Mouse (Mus musculus) lung, postnatal 0 days (tissue): ENCODE measurements around the gene Zfp747. TPM values are rescaled to one million over a fixed set of nuclear protein-coding genes. Genes with fewer than 3 reads are reported as not detected.
A peak's percentile ranks its signal among the peaks of the same experiment; 100 is the strongest.
"Not testable (repeated sequence)": the region's sequence is repeated elsewhere in the genome, so short reads cannot be mapped to it uniquely, and the experiment has no call there.

Experiments used
- ATAC-seq: fragments of 200-750 bp; cut with Nextera tagmentation; 2 replicates; pipeline ENCODE4 v1.8.0; 2017; ENCODE audit warnings: moderate library complexity
- DNase-seq: peaks from one replicate; pipeline ENCODE4 v3.0.0-alpha.2; 2016; ENCODE audit warnings: low spot score
- H3K27ac ChIP-seq: fragments of 300-500 bp; sonication (generic); 2 replicates; pipeline ENCODE4 v1.5.1; 2014; ENCODE audit warnings: antibody characterized with exemption, mild to moderate bottlenecking, low read length, mixed read lengths
- H3K27me3 ChIP-seq: fragments of 300-500 bp; sonication (generic); replicated peaks from 2 replicates; pipeline ENCODE4 v1.6.1; 2014; ENCODE audit warnings: low read length, mixed read lengths; ENCODE audit not compliant: insufficient read depth
- H3K36me3 ChIP-seq: fragments of 300-500 bp; sonication (generic); 2 replicates; pipeline ENCODE4 v1.6.1; 2014; ENCODE audit warnings: low read length, mixed read lengths; ENCODE audit not compliant: insufficient read depth
- H3K4me1 ChIP-seq: fragments of 300-500 bp; sonication (generic); 2 replicates; pipeline ENCODE4 v1.6.1; 2014; ENCODE audit warnings: antibody characterized with exemption, low read depth, low read length, mixed read lengths; ENCODE audit not compliant: insufficient read depth
- H3K4me2 ChIP-seq: fragments of 300-500 bp; sonication (generic); replicated peaks from 2 replicates; pipeline ENCODE4 v1.6.1; 2014; ENCODE audit warnings: low read depth, mild to moderate bottlenecking, low read length, moderate library complexity, mixed read lengths
- H3K4me3 ChIP-seq: fragments of 300-500 bp; sonication (generic); 2 replicates; pipeline ENCODE4 v1.5.1; 2014; ENCODE audit warnings: low read depth, low read length
- H3K9ac ChIP-seq: fragments of 300-500 bp; sonication (generic); replicated peaks from 2 replicates; pipeline ENCODE4 v1.6.1; 2014; ENCODE audit warnings: low read depth, mild to moderate bottlenecking
- H3K9me3 ChIP-seq: fragments of 300-500 bp; sonication (generic); 2 replicates; pipeline ENCODE4 v1.6.1; 2016; ENCODE audit warnings: low read length, mixed read lengths
- CTCF ChIP-seq: IDR thresholded peaks from 2 replicates; pipeline ENCODE4 v1.5.1; 2016; ENCODE audit warnings: antibody characterized with exemption, mild to moderate bottlenecking
- EP300 ChIP-seq: IDR thresholded peaks from 2 replicates; pipeline ENCODE4 v1.6.1; 2016; ENCODE audit warnings: antibody characterized with exemption, mild to moderate bottlenecking, control low read depth
- WGBS: fragments of 180-500 bp; shearing (Covaris S2); extraction: QIAGEN DNeasy Blood & Tissue Kit; methylation state at CpG from one replicate; pipeline ENCODE4 v1.1.7; 2014; 5-methylcytosine and 5-hydroxymethylcytosine counted together
- polyA plus RNA-seq: library from polyadenylated mRNA; unstranded; fragments of >200 nt; fragmentation: Nextera tagmentation; extraction: Ambion mirVana; gene quantifications from 2 replicates; pipeline ENCODE4 v1.2.1, GENCODE M21; 2015

The Zfp747 gene
- polyA plus RNA-seq, result 7.3 and 7.9 TPM in 2 replicates

DNA sequence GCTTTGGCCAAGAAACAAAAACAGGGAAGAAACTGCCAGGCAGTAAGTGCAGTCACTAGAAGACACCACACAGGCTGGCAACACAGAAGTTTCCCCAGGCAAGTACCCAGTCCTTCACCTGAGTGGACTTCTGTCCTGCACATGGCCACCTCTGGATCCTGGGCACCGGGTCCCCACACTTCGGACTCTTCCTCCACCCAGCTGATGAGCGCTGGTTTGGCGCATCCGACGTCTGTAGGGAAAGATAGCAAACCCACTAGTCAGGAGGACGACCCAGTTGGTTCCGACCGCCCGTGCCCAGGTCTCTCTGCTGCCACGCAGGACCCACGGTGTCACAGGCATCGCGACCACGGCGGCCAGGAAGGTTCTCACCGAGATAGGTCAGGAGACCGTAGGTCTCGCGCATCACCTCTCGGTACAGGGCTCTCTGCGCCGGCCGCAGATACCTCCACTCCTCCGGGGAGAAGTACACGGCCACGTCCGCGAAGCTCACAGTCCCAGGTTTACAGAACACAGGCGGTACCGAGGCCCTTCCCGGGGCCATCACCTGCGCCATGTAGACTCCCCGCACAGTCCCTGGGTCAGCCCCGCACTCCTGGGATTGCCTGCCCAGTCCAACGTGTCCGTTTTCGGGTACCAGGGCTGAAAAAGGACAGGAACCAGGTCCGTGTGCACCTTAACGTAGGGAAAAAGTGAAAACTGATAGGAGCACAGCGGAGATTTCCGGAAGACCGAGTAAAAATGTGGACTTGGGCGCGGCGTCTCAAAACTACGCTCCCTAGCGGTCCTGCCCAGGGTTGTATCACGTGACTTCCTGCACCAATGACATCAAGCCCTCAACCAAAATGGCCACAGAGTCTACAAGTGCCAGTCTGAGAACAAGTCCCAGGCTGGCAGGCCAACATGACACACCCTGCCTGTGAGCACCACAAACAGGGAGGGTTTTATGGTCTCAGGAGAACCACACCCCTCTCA, at the start of gene Zfp747:
Zfp747 (minus strand) TSS at position 780 of the 975 bp plus-strand sequence.
- H3K36me3 ChIP-seq, H3K9me3 ChIP-seq, H3K27me3 ChIP-seq, H3K4me1 ChIP-seq: not testable (repeated sequence)
- peak; percentile 81 for TF ChIP-seq CTCF
- peak; percentile 98 for DNase-seq
- Histone ChIP-seq H3K4me3 (peak within 1 kb of the TSS; percentile 65), H3K27ac (peak within 1 kb of the TSS; percentile 79), H3K9ac (peak within 1 kb of the TSS; percentile 70), H3K4me2 (peak within 1 kb of the TSS; percentile 72)
- WGBS, result 1% methylated on average over 47 of the region's 49 CpGs
- peak; percentile 99 for ATAC-seq

DNA sequence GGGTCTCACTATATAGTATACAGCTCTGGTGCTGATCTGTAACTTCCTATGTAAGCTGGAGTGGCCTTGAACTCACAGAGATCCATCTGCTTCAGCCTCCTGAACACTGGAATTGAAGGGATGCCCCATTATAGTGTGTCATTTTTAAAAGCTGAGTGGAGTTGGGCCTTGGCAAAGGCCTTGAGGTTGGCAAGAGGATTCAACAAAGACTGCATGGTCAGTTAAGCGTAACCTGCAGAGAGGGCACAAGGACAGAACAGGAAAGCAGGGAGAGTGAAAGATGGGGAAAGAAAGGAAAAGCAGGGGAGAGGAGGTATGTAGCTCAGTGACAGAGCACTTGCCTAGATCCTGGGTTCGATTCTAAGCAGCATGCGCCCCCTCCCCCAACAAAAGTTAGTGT, 49.4 kb upstream of the Zfp747 start:
- peaks cover 4% of the 10 kb centered on the region; the same call in 1 of the 2 replicates for H3K4me1 ChIP-seq
- 78% methylated on average over 3 of the region's 3 CpGs for WGBS
- TF ChIP-seq EP300, result no peak
- TF ChIP-seq CTCF, result no peak
- DNase-seq (no peak), ATAC-seq (no peak)
- H3K36me3 ChIP-seq, result no peaks in the 10 kb centered on the region
- no peak overlapping the region for H3K27ac ChIP-seq
- no peak overlapping the region for H3K9ac ChIP-seq
- H3K4me2 ChIP-seq, result no peak overlapping the region
- no peak overlapping the region for H3K4me3 ChIP-seq
- no peaks in the 10 kb centered on the region for H3K9me3 ChIP-seq
- H3K27me3 ChIP-seq, result 0 out of 2 replicates have a peak, but pooled peaks cover 3% of the 10 kb centered on the region

DNA sequence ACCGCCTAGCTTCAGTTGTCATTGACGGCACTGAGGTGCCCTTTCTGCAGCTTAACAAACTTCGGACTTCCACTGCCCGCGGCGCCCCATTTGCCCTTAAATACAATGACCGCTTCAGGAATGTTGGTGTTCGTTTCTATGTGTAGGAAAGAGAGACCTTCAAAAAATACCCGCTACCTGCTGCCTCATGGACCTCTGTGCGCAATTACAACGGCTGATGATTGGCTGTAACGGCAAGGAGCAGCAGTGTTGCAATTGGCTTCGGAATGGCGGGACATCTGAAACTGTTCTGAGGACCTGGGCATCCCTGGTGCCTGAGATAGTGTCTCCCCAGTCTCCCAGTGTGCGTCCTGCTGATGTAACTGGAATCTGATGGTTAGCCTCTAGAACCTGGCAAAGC, 46.4 kb upstream of the Zfp747 start:
- Histone ChIP-seq H3K27ac (no peak overlapping the region), H3K4me1 (peaks cover 4% of the 10 kb centered on the region; the same call in 1 of the 2 replicates), H3K4me3 (peak overlapping the region; percentile 66), H3K9me3 (no peaks in the 10 kb centered on the region), H3K36me3 (0 out of 2 replicates have a peak, but pooled peaks cover 5% of the 10 kb centered on the region), H3K27me3 (0 out of 2 replicates have a peak, but pooled peaks cover 3% of the 10 kb centered on the region), H3K9ac (no peak overlapping the region; the same call in 1 of the 2 replicates), H3K4me2 (peak overlapping the region; percentile 67)
- DNase-seq (no peak), ATAC-seq (peak; percentile 30)
- TF ChIP-seq EP300, result no peak
- no peak for TF ChIP-seq CTCF
- 1% methylated on average over 15 of the region's 15 CpGs for WGBS

DNA sequence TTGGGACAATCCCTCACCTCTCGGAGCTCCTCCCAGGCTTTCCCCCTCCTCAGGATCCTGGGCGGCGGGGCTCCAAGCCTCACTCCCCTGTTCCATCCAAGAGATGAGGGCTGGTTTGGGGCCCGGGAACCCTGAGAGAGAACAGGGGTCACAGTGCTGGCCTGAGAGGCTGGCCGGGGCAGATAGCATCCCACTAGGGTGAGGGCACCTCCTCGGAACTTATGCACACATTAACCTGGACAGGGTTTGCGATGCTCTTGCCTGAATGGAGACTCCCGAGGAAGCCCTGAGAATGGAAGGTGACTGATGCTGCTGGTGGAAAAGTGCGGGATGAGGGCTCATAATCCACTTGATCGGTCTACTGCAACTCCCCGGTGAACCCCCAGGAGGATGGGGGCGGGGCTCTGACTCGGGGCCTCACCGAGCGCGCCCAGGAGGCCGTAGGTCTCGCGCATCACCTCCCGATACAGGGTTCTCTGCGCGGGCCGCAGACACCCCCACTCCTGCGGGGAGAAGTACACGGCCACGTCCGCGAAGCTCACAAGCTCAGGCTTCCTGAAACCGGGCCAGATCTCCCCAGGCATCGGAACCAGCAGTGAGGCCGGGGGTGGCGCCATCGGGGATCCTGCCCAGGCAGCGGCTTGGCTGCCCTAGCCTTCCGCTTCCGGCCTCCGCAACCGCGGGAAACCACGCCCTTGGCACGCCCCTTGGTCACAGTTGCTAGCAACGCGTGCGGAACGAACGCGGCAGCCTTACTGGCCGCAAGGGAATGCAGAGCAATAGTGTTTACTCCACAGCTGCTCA, 45.7 kb upstream of the Zfp747 start, which contains the start of gene Zfp688:
Zfp688 (minus strand) TSS at position 681 of the 804 bp plus-strand sequence.
- H3K36me3 ChIP-seq, result 0 out of 2 replicates have a peak, but pooled peaks cover 5% of the 10 kb centered on the region
- TF ChIP-seq CTCF (peak; percentile 51), EP300 (no peak)
- H3K4me2 ChIP-seq, result peak within 1 kb of the TSS; percentile 67
- 2% methylated on average over 33 of the region's 48 CpGs for WGBS
- ATAC-seq, result peak; percentile 99
- H3K4me3 ChIP-seq, result peak within 1 kb of the TSS; percentile 66
- peak; percentile 96 for DNase-seq
- peaks cover 4% of the 10 kb centered on the region; the same call in 1 of the 2 replicates for H3K4me1 ChIP-seq
- peak within 1 kb of the TSS; percentile 62 for H3K9ac ChIP-seq
- H3K9me3 ChIP-seq, result no peaks in the 10 kb centered on the region
- 0 out of 2 replicates have a peak within 1 kb of the TSS, but pooled peaks have one; percentile 3 for H3K27ac ChIP-seq
- 0 out of 2 replicates have a peak, but pooled peaks cover 3% of the 10 kb centered on the region for H3K27me3 ChIP-seq

DNA sequence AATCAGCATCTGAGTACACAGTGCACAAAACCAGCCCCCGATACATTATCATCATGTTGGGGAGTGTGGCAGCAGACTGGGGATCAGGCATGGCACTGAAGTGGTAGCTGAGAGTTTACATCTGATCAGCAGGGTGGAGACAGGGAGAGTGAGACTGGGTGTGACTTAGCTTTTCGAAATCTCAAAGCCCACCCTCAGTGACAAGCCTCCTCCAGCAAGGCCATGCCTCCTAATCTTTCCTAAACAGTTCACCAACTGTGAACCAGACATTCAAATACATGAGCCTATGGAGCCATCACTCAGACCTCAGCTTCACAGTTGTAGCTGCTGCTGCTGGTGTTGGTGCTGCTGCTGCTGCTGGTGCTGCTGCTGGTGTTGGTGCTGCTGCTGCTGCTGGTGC, 35.6 kb upstream of the Zfp747 start:
- Histone ChIP-seq H3K9me3 (no peaks in the 10 kb centered on the region), H3K27ac (no peak overlapping the region), H3K36me3 (no peaks in the 10 kb centered on the region), H3K9ac (no peak overlapping the region), H3K4me2 (no peak overlapping the region), H3K4me3 (no peak overlapping the region), H3K27me3 (no peaks in the 10 kb centered on the region), H3K4me1 (no peaks in the 10 kb centered on the region)
- TF ChIP-seq EP300, result no peak
- no peak for TF ChIP-seq CTCF
- ATAC-seq (no peak), DNase-seq (no peak)
- 61% methylated on average over 2 of the region's 2 CpGs for WGBS
